Mouse (Mus musculus) megakaryocyte progenitor cell, adult 5-6 weeks (primary cell): Measurements from ENCODE around the gene Slc47a2. TPM values are rescaled to one million over a fixed set of nuclear protein-coding genes. Genes with fewer than 3 reads are reported as not detected.
"Not testable (repeated sequence)": the region's sequence is repeated elsewhere in the genome, so short reads cannot be mapped to it uniquely, and the experiment has no call there.

Experiments used
- ATAC-seq: replicated peaks from 2 replicates; pipeline ENCODE4 v1.8.0; 2016; ENCODE audit warnings: mild to moderate bottlenecking, moderate TSS enrichment, inconsistent platforms; ENCODE audit not compliant: poor library complexity
- total RNA-seq, 2 experiments: library from RNA; stranded (forward) in 1 of 2; stranded (reverse) in 1 of 2; fragments of 157-497, 149-512 nt in 1 of 2; fragments of 200-1000 nt in 1 of 2; gene quantifications; 2 replicates each; pipeline versions ENCODE4 v1.2.3 to v1.2.4; 2015 to 2017

Gene Slc47a2
- total RNA-seq, 2 experiments from 2014 or later = not detected

DNA sequence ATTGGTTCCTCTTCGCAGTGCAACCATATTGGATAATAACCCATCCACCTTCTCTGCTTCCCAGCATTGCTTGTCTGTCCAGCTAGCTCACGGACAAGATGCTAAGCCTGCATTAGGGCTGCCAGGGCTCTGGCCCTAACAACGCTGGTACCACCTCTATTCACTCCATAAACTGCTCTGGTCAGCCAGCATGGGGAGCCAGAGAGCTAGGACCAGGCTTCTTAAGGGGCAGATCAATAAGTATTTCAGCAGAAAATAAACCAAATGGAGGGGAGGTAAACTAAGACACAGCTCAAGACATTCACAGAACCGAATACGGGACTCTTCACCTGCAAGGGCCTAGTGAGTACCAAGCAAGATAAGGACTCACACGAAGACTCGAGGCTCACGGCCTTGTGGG is 3.5 kb upstream of the Slc47a2 start:
- ATAC-seq = no peak

DNA sequence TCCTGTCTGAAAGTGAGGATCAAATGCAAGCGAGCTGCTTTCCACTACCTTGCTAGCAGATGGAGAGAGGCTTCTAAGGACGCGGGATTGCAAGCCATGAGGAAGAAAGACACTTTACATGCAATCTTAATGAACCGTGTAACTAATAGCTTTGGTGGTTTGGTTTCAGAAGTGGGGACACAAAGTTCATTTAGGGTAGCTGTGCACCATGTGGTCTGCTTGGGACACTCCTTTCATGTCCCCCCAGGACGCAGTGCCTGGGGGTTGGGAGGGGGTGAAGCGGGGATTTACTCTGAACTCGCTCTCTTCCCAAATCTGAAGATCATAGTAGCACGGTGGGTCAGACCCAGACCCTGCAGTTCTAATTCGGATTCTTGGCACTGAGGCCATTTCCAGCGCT is 689 bp downstream of the Slc47a2 start:
- no peak for ATAC-seq

DNA sequence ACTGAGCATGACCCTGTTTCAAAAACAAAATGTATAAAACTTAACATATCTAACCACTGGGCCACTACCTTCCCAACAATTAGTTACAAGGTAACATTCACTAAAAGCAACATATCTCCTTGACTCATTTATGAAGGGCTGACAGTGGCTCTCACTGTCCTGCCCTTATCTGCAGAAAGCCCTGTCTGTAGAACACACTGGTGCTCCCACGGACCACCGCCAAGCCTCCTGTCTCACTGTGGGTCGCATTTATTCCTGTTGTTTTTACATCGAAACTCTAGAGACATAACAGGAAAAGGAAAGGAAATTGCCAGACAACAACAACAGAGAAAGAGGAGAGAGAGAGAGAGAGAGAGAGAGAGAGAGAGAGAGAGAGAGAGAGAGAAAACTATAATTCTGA is 1.4 kb downstream of the Slc47a2 start:
- no peak for ATAC-seq

DNA sequence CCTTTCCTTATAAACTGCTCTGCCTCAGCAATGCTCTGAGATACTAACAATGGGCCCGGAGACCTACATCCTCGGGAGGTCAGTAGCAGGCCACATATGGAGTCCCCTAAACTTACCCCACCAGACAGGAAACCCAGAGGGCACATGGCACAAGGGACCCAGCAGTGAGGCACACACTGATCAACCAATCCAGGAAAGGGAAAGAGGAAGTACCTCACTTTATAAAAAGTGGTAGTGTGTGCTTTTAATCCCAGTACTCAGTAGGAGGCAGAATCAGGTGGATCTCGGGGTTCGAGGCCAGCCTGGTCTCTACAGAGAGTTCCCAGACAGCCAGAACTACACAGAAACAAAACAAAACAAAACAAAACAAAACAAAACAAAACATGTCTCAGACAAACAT is 2.3 kb downstream of the Slc47a2 start:
- ATAC-seq = peak; percentile 50

DNA sequence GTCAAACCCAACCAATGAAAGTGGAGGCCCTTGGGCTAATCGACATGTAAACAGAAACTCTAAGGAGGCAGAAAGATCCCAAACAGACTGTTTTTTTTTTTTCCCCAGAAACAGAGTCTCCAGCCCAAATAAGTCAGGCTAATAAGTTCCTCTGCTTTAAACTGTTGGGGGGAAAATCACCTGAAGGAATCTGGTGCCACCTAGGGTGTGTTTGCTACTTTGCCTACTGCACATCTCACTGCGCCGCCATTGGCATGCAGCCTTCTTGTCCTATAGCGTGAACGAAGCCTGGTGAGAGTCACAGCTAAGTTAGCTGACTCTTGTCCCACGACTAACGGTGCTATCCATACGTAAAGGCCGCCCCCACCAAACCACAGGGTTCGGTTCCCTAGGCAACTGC is 5.1 kb downstream of the Slc47a2 start:
- no peak for ATAC-seq

DNA sequence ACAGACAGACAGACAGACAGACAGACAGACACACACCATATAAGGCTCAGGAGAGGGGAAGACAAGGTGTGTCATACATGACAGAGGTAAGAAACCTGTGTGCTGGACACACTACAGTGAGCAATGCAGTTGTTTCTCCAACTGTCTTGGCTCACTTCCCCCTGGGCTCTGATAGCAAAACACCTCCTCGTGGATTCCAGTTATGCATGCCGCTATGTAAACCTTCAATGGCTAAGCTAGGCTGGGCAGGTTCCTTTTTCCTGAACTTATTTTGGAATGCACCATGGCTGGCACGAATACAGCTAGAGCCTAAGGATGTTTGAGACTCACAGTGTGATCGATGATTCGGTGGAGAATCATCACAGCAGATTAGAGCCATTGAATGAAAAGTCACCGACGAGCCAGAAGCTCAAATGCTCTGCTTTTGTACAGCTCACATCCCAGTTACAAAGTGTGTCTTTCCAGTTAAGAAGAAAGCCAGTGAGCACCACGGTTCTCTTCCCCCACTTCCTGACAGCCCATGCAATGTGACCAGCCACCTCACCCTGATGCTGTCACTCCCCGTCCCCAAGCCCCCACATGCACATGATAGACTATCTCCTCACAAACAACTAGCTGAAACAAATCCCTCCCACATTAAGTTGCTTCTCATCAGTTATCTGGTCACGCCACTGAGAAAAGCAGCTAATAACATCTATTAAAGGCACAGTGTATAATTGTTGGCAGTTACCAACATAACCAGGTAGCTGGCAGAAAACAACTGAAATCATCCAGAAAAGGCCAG is 21.6 kb downstream of the Slc47a2 start:
- ATAC-seq = 0 out of 2 replicates have a peak, but pooled peaks have one; percentile 4

DNA sequence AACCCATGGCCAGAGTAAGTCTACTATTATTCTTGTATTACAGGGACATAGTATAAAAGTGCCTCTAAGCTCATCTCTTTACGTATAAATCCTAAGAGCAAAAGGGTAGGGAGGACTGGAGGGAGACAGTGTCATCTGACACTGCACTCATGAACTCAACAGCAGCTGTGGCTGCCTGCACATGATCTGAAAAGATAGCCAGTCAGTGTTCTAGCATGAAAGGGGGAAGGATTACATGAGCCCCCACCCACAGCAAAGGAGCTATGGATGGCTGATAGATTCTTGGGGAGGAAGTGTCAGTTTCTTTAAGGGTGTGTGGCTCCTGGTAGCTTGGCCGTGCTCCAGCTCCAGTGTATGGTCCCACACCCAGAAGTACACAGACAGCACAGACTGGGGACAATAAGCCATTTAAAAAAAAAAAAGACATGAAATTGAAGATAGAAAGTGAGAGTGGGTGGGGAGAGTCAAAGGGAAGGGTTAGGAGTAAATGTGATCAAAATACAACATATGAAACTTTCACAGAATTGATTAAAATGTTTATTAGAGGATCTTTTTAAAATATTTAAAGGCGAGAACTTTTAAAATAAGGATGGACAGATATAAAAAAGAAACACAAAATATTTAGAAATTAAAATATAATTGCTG is 22.6 kb downstream of the Slc47a2 start:
- ATAC-seq = peak; percentile 80

DNA sequence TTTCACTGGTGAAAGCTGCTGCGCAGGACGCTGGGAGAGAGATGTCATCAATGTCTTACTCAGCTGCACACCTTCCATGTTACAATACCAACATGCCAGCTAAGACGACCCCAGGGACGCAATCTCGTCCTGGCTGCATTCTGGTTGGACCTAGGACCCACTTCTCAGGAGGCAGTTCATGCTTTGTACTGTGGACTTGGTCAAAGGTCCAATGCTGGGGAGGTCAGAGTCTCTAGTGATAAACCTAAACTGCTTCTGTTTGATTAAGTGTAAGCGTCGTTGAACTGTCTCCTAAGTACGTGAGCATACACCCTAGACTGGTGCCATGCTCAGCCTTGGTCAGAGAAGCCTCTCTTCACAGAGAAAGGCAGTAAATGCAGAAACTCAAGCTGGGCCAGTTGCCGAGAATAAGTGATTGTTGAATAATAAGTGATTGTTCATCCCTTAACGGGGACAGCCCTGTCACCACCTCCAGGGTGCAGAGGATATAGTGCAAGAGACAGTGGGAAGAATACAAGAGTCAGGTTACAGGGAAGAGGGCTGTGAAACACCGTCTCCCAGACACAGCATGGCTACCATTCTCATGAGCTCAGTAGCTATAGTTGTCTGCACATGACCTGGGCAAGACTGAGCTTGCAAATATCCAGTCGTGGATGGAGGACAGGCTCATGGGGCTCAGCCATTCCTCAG is 23.3 kb downstream of the Slc47a2 start:
- no peak for ATAC-seq

DNA sequence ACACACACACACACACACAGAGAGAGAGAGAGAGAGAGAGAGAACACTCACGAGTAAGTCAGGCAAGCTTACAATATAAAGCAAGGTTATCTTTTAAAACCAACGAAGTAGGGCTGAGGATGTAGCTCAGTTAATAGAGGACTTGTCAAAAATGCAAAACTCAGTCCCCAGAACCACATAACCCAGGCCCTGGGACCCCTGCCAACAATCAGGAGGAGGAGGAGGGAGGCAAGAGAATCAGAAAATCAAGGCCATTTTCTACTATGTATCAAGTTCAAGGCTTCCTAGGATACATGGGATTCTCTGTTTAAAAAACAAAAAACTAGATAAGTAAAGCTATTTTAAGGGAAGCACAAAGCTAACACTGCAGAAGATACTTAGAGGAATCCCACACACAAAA is 25.8 kb downstream of the Slc47a2 start:
- ATAC-seq = no peak

DNA sequence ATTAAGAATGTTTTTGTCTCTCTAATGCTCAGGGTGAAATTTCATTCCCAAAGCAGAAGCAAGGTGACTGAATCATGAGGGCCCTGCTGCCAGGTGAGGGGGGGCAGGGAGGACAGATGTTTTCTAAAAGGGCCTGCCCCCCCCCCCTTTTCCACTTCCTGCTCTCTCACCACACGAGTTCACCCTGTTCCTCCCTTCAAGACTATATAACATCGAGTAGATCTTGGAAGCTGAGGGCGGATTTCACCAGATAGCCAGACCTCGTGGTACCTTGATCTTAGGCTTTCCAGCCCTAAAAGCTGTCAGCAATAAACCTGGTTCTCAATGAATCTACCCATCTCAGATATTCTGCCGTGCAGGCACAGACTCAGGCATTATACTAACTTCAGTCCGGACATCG is 32.3 kb downstream of the Slc47a2 start:
- ATAC-seq = no peak

DNA sequence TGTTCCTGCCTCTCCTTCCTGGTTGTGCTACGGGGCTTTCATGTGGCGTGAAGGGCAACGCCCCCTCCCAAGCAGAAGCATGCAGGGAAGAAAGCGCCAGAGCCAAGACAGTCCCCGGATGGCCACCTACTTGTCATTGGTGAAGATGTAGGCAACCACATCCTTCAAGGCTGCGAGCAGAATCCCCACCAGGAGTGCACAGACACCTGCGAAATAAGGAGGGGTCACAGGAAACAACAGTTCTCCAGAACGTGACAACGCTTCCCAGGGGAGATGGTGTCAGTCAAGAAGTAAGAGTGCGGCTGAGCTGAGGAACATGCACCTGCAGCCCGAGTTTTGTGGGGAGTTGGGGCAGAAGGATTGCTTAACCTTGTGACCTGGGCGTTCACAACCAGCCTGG is 32.8 kb downstream of the Slc47a2 start:
- ATAC-seq = no peak

DNA sequence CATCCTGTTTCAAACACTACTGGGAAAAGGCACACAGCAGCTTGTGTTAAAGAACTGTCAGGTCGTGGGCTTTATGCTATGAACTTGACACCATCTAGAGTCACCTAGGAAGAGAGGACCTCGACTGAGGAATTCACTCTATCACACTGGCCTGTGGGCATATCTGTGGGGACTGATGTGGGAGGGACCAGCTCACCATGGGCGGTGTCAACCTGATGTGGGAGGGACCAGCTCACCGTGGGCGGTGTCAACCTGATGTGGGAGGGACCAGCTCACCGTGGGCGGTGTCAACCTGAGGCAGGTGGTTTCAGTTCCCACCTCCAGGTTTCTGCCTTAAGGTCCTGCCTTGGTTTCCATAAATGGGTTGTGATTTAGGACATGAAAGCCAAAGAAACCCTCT is 34.9 kb downstream of the Slc47a2 start:
- ATAC-seq = peak; percentile 73

DNA sequence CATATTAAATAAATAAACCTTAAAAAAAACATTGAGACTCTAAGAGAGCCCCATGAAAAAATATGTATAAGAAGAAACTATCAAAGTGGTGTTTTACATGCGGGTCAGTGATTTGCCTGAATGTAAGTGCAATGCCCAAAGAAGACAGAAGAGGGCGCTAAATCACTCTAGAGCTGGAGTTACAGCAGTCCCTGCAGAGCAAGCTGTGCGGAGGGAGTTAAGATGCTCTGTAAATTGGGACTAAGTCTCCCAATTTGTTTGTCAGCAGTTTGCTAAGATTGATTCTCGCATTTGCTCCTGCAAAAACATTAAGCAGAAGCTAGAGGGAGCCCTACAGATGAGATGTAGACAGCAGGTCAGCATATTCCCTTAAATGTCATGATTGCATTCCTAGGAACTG is 37.3 kb downstream of the Slc47a2 start:
- no peak for ATAC-seq

DNA sequence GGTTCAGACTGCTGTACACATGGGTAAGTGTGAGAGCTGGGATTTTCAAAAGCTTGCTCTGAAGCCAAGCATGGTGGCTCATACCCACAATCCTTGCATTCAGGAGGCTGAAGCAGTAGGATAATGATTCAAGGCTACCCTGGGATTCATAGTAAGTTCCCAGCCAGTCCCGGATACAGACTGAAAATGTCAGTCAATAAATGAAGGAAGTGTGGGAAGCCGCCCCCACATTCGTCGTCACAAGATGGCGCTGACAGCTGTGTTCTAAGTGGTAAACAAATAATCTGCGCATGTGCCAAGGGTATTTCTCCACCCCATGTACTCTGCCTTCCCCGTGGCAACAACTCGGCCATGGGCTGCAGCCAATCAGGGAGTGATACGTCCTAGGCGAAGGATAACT is 38.1 kb downstream of the Slc47a2 start:
- not testable (repeated sequence) for ATAC-seq

DNA sequence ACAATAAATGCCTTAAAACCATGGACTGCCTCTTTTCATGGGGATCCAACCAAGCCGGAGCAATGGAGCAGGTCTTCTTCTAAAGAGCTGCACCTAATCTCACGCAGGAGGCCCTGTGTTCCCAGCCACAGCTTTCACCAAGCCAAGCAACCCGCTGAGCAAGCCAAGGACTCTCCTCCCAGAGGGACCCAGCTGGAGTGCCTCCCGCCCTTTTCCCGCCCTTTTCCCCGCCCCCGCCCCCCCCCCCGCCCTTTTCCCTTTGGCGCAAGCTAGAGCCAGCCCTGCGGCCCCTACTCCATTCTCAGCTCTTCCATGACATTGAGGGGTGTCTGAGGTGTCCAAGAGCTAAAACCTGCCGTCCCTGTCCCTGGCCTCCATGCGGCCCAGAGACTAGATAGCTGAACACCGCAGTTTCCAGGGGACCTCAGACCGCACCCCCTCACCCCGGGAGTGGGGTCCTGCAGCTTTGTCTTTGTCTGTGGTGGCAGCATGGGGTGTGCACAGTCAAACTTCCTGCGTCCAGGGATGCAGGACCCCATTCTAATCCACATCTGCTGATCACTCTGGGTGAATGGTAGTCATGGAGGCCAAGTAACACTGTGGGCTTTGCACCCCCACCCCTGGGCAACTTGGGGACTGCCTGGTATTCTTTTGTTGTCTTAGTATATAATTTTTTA is 41.8 kb downstream of the Slc47a2 start:
- ATAC-seq = no peak

DNA sequence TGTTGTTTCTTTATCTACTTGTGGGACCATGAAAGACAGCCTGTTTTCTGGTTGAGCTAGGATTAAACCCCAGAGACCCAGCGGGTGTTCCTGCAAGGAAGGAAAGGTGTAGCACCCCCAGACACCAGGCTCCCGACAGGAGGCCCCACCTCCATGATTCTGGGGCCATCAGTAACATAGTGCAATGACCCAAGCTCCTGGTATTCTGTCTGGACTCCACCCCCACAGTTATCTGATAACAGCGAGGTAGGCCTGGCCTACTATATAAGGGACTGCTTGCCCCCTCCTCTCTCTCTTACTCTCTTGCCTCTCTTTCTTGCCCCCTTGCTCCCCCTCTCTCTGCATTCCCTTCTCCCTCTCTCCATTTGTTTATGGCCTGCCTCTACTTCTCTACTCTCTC is 42.5 kb downstream of the Slc47a2 start:
- ATAC-seq = no peak

DNA sequence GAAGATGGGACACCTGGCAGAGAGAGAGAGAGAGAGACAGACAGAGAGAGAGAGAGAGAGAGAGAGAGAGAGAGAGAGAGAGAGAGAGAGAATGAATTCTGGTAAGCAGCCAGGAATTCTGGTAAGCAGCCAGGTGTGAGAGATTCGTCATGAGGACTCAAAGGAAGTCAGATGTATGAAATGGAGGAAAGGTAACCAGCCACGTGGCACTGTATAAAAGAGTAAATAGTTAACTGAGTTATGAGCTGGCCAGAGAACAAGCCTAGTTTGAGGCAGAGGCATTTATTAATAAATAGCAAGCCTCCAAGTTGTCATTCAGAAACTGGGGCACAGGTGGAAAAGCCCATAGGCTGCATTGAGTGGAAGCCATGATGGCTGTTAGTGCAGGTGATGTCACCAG is 44.8 kb downstream of the Slc47a2 start:
- ATAC-seq = no peak

DNA sequence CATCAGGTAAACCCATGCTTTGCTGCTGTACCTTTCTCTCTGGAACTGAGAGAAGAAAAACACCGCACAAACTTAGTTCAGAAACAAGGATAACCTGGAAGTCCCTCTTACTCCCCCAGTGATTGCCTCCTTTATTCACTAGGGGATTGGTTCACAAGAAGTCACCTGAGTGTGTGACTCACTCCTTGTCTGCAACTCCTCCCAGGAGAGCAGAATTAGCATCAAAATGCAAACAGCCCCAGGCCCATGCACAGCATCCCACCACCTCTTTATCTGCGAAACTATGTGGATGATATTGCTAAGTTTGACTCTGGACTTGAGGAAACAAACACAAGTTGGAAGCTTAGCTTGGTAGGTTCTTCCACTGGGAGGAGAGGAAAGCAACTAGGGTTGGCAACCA is 45.3 kb downstream of the Slc47a2 start:
- no peak for ATAC-seq

DNA sequence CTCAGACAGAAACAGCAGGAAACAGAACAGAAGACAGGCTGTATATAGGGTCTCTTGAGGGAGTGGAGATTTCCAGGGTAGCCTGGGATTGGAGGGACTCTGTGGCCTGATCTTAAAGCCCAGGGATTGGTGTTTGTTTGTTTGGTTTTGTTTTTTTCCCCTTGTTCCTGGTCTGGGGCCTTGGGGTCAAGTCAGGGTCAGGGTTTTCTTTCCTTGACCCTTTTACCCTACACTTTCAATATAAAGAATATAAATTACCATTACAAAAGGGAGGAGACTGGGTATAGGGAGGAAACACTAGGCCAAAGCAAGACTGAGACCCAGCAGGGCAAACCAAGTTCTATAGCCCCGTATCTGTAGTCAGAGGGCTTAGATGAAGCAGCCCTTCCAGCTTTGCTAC is 46.1 kb downstream of the Slc47a2 start:
- ATAC-seq = no peak

DNA sequence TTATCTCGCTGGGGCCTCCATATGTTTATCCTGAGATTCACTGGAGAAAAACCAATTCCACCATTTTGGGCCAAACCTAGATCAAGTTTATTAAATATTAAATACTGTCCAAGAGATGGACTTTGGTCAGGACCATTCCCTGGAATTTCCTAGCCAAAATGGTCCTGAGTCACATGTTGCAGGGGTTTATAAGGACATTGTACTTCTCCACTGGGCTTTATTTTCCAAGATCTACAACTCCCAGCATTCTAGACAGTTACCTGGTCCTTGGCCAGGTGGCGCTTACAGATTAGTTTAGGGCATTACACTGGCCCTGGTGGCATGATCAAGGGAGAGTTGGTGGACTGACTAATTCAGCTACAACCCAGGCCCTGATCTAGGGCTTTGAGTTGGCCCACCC is 47.1 kb downstream of the Slc47a2 start:
- ATAC-seq = no peak

DNA sequence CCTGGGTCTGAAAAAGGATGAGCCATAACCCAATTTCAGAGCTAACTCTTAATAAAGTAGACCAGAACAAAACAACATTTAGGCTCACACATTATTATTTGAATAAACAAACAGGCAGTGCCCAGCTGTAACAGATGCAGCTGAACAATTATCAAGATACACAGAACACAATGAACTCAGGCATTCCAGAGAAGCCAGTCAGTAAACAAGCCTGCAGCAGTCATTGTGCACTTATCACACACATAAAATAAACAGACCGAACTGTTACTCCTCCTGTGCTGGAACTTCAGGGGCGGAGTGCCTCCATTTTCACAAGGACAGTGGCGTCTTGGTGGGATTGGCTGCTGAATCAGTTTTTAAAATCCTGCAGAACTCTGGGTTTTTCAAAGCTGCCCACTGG is 48.2 kb downstream of the Slc47a2 start:
- no peak for ATAC-seq

DNA sequence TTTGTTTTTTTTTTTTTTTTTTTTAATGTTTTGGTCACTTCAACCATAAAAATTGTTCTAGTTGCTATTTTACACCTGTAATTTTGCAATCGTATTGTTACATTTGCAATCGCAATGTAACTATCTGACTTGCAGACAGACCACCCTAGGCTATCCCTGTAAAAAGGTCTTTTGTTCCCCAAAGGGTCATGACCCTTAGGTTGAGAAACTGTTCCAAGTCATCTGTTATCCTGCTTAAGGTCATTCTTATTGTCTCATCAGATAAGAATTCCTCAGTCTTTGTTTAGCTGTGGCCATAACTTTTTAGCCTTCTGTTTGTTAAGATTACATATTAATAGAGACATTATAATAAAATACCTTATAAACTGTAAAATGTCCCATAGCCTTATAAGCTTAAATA is 49.4 kb downstream of the Slc47a2 start:
- no peak for ATAC-seq
